In genomic region chr2:155673546-155673945, GRCm38 (mm10) we compare ENCODE assay signal across 8 mouse cellular contexts. TPM values are rescaled to one million over a fixed set of nuclear protein-coding genes. Genes with fewer than 3 reads are reported as not detected.
DNase-seq lines count a peak whose midpoint lies in the region; ATAC-seq and TF ChIP-seq lines count a peak whose summit lies in the region.

No protein-coding gene starts in this region.

- no peak overlapping the region for H3K4me3 ChIP-seq in forebrain, embryonic 10.5 days
- H3K4me3 ChIP-seq in forebrain, embryonic 13.5 days: no peak overlapping the region
- H3K4me3 ChIP-seq in lung, postnatal 0 days (ENCODE audit: low read depth, low read length): no peak overlapping the region

- no peaks in the 10 kb centered on the region for H3K27me3 ChIP-seq in forebrain, embryonic 10.5 days (ENCODE audit: poor library complexity, severe bottlenecking)
- no peaks in the 10 kb centered on the region for H3K27me3 ChIP-seq in forebrain, embryonic 13.5 days
- H3K27me3 ChIP-seq in lung, postnatal 0 days (replicated peaks; ENCODE audit: insufficient read depth, low read length): no peaks in the 10 kb centered on the region

- peak; percentile 49 for DNase-seq in forebrain, embryonic 10.5 days (ENCODE audit: extremely low spot score, low spot score)
- DNase-seq in ovary, adult 18-20 months (ENCODE audit: low spot score): peak; percentile 27
- DNase-seq in ovary, postnatal 10 days (ENCODE audit: low spot score): no peak
- peak; percentile 71 to 80 for DNase-seq in cerebellum, postnatal 14 days
- peak; percentile 71 for DNase-seq in lung, postnatal 0 days (ENCODE audit: low spot score)
- peak; percentile 57 to 85 for DNase-seq in spleen, postnatal 10 days (ENCODE audit: low spot score in 2 of 2)

- no peaks in the 10 kb centered on the region for H3K9me3 ChIP-seq in forebrain, embryonic 10.5 days
- no peaks in the 10 kb centered on the region for H3K9me3 ChIP-seq in forebrain, embryonic 13.5 days (replicated peaks)
- H3K9me3 ChIP-seq in lung, postnatal 0 days (ENCODE audit: low read length): no peaks in the 10 kb centered on the region

- no peak overlapping the region for H3K27ac ChIP-seq in forebrain, embryonic 10.5 days
- H3K27ac ChIP-seq in forebrain, embryonic 13.5 days: no peak overlapping the region
- no peak overlapping the region for H3K27ac ChIP-seq in lung, postnatal 0 days (ENCODE audit: low read length)

- H3K4me2 ChIP-seq in forebrain, embryonic 13.5 days: no peak overlapping the region
- no peak overlapping the region for H3K4me2 ChIP-seq in lung, postnatal 0 days (replicated peaks; ENCODE audit: low read depth, low read length)

- TF ChIP-seq CTCF in lung, postnatal 0 days (IDR thresholded peaks at IDR 0.05): peak; percentile 73

- ATAC-seq in forebrain, embryonic 13.5 days: no peak
- peak; percentile 27 to 56; a peak in 1 of 4 replicates for ATAC-seq in hematopoietic stem cell, adult 5-6 weeks (replicated peaks in 1 of 2; ENCODE audit: insufficient read depth in 1 of 2, low FRiP score in 2 of 2, low TSS enrichment in 1 of 2, low read depth in 1 of 2, poor library complexity in 2 of 2, severe bottlenecking in 2 of 2)
- ATAC-seq in lung, postnatal 0 days: no peak

- H3K9ac ChIP-seq in forebrain, embryonic 13.5 days: no peak overlapping the region
- H3K9ac ChIP-seq in lung, postnatal 0 days (replicated peaks; ENCODE audit: low read depth): no peak overlapping the region

- peaks cover 39% of the 10 kb centered on the region for H3K36me3 ChIP-seq in forebrain, embryonic 10.5 days (replicated peaks)
- H3K36me3 ChIP-seq in forebrain, embryonic 13.5 days (ENCODE audit: poor library complexity, severe bottlenecking): peaks cover 27% of the 10 kb centered on the region
- no peaks in the 10 kb centered on the region; the same call in 1 of the 2 replicates for H3K36me3 ChIP-seq in lung, postnatal 0 days (ENCODE audit: insufficient read depth, low read length)

- peaks cover 4% of the 10 kb centered on the region for H3K4me1 ChIP-seq in forebrain, embryonic 10.5 days
- 0 out of 2 replicates have a peak, but pooled peaks cover 3% of the 10 kb centered on the region for H3K4me1 ChIP-seq in forebrain, embryonic 13.5 days
- no peaks in the 10 kb centered on the region for H3K4me1 ChIP-seq in lung, postnatal 0 days (ENCODE audit: insufficient read depth, low read depth, low read length)

- TF ChIP-seq EP300 in lung, postnatal 0 days (IDR thresholded peaks at IDR 0.05): no peak

- WGBS in forebrain, embryonic 10.5 days: 31% methylated on average over 2 of the region's 2 CpGs
- 21% methylated on average over 2 of the region's 2 CpGs for WGBS in forebrain, embryonic 13.5 days
- WGBS in lung, postnatal 0 days: 19% methylated on average over 2 of the region's 2 CpGs

RNA-seq across cellular contexts. Expression of gene Trpc4ap, which starts 18.6 kb away (rescaled TPM):
- polyA plus RNA-seq in forebrain, embryonic 10.5 days (2016; fragmentation: Nextera tagmentation; extraction: Ambion mirVana): 116 and 126 TPM in 2 replicates
- polyA plus RNA-seq in forebrain, embryonic 13.5 days (2015; fragmentation: Nextera tagmentation; extraction: Ambion mirVana): 142 and 144 TPM in 2 replicates
- total RNA-seq in hematopoietic stem cell, adult 5-6 weeks (2017): 82.7 and 112 TPM in 2 replicates
- 83.5 and 86.0 TPM in 2 replicates for polyA plus RNA-seq in lung, postnatal 0 days (2015; fragmentation: Nextera tagmentation; extraction: Ambion mirVana)

RNA-seq across cellular contexts. Expression of gene Edem2, which starts 55.7 kb away (rescaled TPM):
- 30.5 and 30.9 TPM in 2 replicates for polyA plus RNA-seq in forebrain, embryonic 10.5 days (2016; fragmentation: Nextera tagmentation; extraction: Ambion mirVana)
- 35.1 and 38.6 TPM in 2 replicates for polyA plus RNA-seq in forebrain, embryonic 13.5 days (2015; fragmentation: Nextera tagmentation; extraction: Ambion mirVana)
- total RNA-seq in hematopoietic stem cell, adult 5-6 weeks (2017): 44.5 and 48.5 TPM in 2 replicates
- 46.6 and 47.3 TPM in 2 replicates for polyA plus RNA-seq in lung, postnatal 0 days (2015; fragmentation: Nextera tagmentation; extraction: Ambion mirVana)

Comparison
In these comparisons a context has a peak if more than half of its experiments do, and no peak if none do; other contexts are left out.
1. ATAC-seq: peak in hematopoietic stem cell, adult 5-6 weeks (2 of 2); none in forebrain, embryonic 13.5 days (single experiment) and lung, postnatal 0 days (single experiment).